Comparison of ENCODE assay signal across 9 mouse cellular contexts in genomic region chr15:81272305-81273053, GRCm38 (mm10). TPM values are rescaled to one million over a fixed set of nuclear protein-coding genes. Genes with fewer than 3 reads are reported as not detected.
DNase-seq lines count a peak whose midpoint lies in the region; ATAC-seq lines count a peak whose summit lies in the region.
"Had no signal": no experiment of that assay in that cellular context is flagged by ENCODE, and none has a peak within 500 bp of the region (broad histone marks: within the 10 kb centered on the region; RNA-seq: fewer than 3 reads in every experiment).

No protein-coding gene starts in this region.

- H3K9me3 ChIP-seq in forebrain, embryonic 14.5 days (replicated peaks; ENCODE audit: control insufficient read depth, low read length), result no peaks in the 10 kb centered on the region
- H3K9me3 ChIP-seq in neural tube, embryonic 13.5 days, result no peaks in the 10 kb centered on the region

- peak; percentile 24 for DNase-seq in embryo, embryonic 10.5 days (ENCODE audit: low spot score)
- no peak for DNase-seq in embryo, embryonic 11 days
- peak; percentile 73 for DNase-seq in adrenal gland, postnatal 14 days
- peak; percentile 63 for DNase-seq in forebrain, embryonic 14.5 days (ENCODE audit: low spot score)
- peak; percentile 49 for DNase-seq in heart, postnatal 4 days
- peak; percentile 52 for DNase-seq in left cerebral cortex, postnatal 4 days

- intact Hi-C loops in left cerebral cortex, postnatal 4 days (cut with DNase I), result no loop called here

- H3K4me3 ChIP-seq in forebrain, embryonic 14.5 days (ENCODE audit: low read depth, low read length), result no peak overlapping the region
- H3K4me3 ChIP-seq in neural tube, embryonic 13.5 days, result no peak overlapping the region

- H3K9ac ChIP-seq in forebrain, embryonic 14.5 days (ENCODE audit: low read length), result peak overlapping the region; percentile 33; the same call in 1 of the 2 replicates
- peak overlapping the region; percentile 46 for H3K9ac ChIP-seq in neural tube, embryonic 13.5 days
- H3K9ac ChIP-seq: liver, embryonic 14.5 days had no signal

- no peaks in the 10 kb centered on the region for H3K36me3 ChIP-seq in forebrain, embryonic 14.5 days (ENCODE audit: control insufficient read depth, insufficient read depth, low read length)
- H3K36me3 ChIP-seq in neural tube, embryonic 13.5 days, result no peaks in the 10 kb centered on the region

- H3K4me2 ChIP-seq in forebrain, embryonic 14.5 days (ENCODE audit: low read length), result no peak overlapping the region
- peak overlapping the region; percentile 25 for H3K4me2 ChIP-seq in neural tube, embryonic 13.5 days

- peak overlapping the region; percentile 34 for H3K27ac ChIP-seq in forebrain, embryonic 14.5 days (ENCODE audit: low read depth, low read length)
- H3K27ac ChIP-seq in neural tube, embryonic 13.5 days (replicated peaks), result peak overlapping the region; percentile 83
- H3K27ac ChIP-seq: liver, embryonic 14.5 days had no signal

- peaks cover 7% of the 10 kb centered on the region; the same call in 1 of the 2 replicates for H3K4me1 ChIP-seq in forebrain, embryonic 14.5 days (ENCODE audit: control insufficient read depth, insufficient read depth, low read length)
- H3K4me1 ChIP-seq in neural tube, embryonic 13.5 days (replicated peaks), result peaks cover 19% of the 10 kb centered on the region

- 19% methylated on average over 13 of the region's 13 CpGs for WGBS in forebrain, embryonic 14.5 days
- 12% methylated on average over 13 of the region's 13 CpGs for WGBS in neural tube, embryonic 13.5 days

- ATAC-seq in forebrain, embryonic 14.5 days, result peak; percentile 75; the same call in 1 of the 2 replicates
- peak; percentile 91 for ATAC-seq in neural tube, embryonic 13.5 days (ENCODE audit: low read depth)
- ATAC-seq in monocyte, adult 5-6 weeks (replicated peaks; ENCODE audit: insufficient number of reproducible peaks, low FRiP score, low TSS enrichment, poor library complexity, severe bottlenecking), result no peak

- no peaks in the 10 kb centered on the region for H3K27me3 ChIP-seq in forebrain, embryonic 14.5 days (replicated peaks; ENCODE audit: control insufficient read depth, insufficient read depth, low read length)
- no peaks in the 10 kb centered on the region for H3K27me3 ChIP-seq in neural tube, embryonic 13.5 days

RNA-seq across cellular contexts. Expression of gene Mchr1, which starts 37.2 kb away (rescaled TPM):
- total RNA-seq in adrenal gland, postnatal 14 days (2021), result 0.26 and 0.33 TPM in 2 replicates
- polyA plus RNA-seq in forebrain, embryonic 14.5 days (2014; fragmentation: Nextera tagmentation; extraction: Ambion mirVana), result 1.4 and 1.8 TPM in 2 replicates
- not detected for total RNA-seq in heart, postnatal 4 days (2021)
- total RNA-seq in left cerebral cortex, postnatal 4 days (2021), result 1 to 10 TPM; 3.4 TPM
- polyA plus RNA-seq in neural tube, embryonic 13.5 days (2015; fragmentation: Nextera tagmentation; extraction: Ambion mirVana), result 2.6 and 2.8 TPM in 2 replicates
- 2.2 TPM in 1 of 3 replicates, not detected in the others for total RNA-seq in monocyte, adult 5-6 weeks (2017)
